Mouse (Mus musculus): ENCODE measurements around the gene Syt1. TPM values are rescaled to one million over a fixed set of nuclear protein-coding genes. Genes with fewer than 3 reads are reported as not detected.

Syt1 gene
- polyA plus RNA-seq, 1 experiment from 2014 or later = 0.07 TPM

GRCm38 (mm10) chr10:108936838-108937430, 73.8 kb downstream of the Syt1 start:
- WGBS (ENCODE audit: insufficient replicate concordance) = 74% methylated on average over 10 of the region's 10 CpGs
- no peaks in the 10 kb centered on the region for H3K27me3 ChIP-seq (ENCODE audit: insufficient read depth, low read length)
- H3K4me1 ChIP-seq (ENCODE audit: insufficient read depth) = no peaks in the 10 kb centered on the region
- H3K36me3 ChIP-seq (replicated peaks; ENCODE audit: insufficient read depth, low read length) = no peaks in the 10 kb centered on the region
- no peak overlapping the region for H3K4me3 ChIP-seq (ENCODE audit: low read depth, low read length)
- no peak overlapping the region for H3K9ac ChIP-seq (replicated peaks)
- H3K9me3 ChIP-seq (ENCODE audit: low read length) = no peaks in the 10 kb centered on the region
- TF ChIP-seq EP300 (IDR thresholded peaks at IDR 0.05; ENCODE audit: low read depth) (no peak), CTCF (IDR thresholded peaks at IDR 0.05; ENCODE audit: low read depth) (no peak)
- no peak overlapping the region for H3K27ac ChIP-seq (ENCODE audit: low read depth)
- ATAC-seq (no peak), DNase-seq (no peak)
- no peak overlapping the region for H3K4me2 ChIP-seq (ENCODE audit: low read depth, low read length)

- TF ChIP-seq CTCF (IDR thresholded peaks at IDR 0.05; ENCODE audit: low read depth) (no peak), EP300 (IDR thresholded peaks at IDR 0.05; ENCODE audit: low read depth) (no peak)
- Histone ChIP-seq H3K4me1 (ENCODE audit: insufficient read depth) (no peaks in the 10 kb centered on the region), H3K36me3 (replicated peaks; ENCODE audit: insufficient read depth, low read length) (no peaks in the 10 kb centered on the region), H3K27me3 (ENCODE audit: insufficient read depth, low read length) (no peaks in the 10 kb centered on the region), H3K9ac (replicated peaks) (no peak overlapping the region), H3K27ac (ENCODE audit: low read depth) (no peak overlapping the region), H3K4me2 (ENCODE audit: low read depth, low read length) (no peak overlapping the region), H3K9me3 (ENCODE audit: low read length) (no peaks in the 10 kb centered on the region), H3K4me3 (ENCODE audit: low read depth, low read length) (no peak overlapping the region)
- 70% methylated on average over 3 of the region's 3 CpGs for WGBS (ENCODE audit: insufficient replicate concordance)
- no peak for ATAC-seq
- no peak for DNase-seq
Observed at GRCm38 (mm10) chr10:108930299-108930698, 80.5 kb downstream of the Syt1 start.

- TF ChIP-seq EP300 (IDR thresholded peaks at IDR 0.05; ENCODE audit: low read depth) (no peak), CTCF (IDR thresholded peaks at IDR 0.05; ENCODE audit: low read depth) (no peak)
- H3K4me3 ChIP-seq (ENCODE audit: low read depth, low read length) = no peak overlapping the region
- no peak overlapping the region for H3K27ac ChIP-seq (ENCODE audit: low read depth)
- ATAC-seq = no peak
- H3K9ac ChIP-seq (replicated peaks) = no peak overlapping the region
- H3K9me3 ChIP-seq (ENCODE audit: low read length) = no peaks in the 10 kb centered on the region
- 76% methylated on average over 6 of the region's 6 CpGs for WGBS (ENCODE audit: insufficient replicate concordance)
- H3K4me2 ChIP-seq (ENCODE audit: low read depth, low read length) = no peak overlapping the region
- no peaks in the 10 kb centered on the region for H3K4me1 ChIP-seq (ENCODE audit: insufficient read depth)
- no peak for DNase-seq
- H3K27me3 ChIP-seq (ENCODE audit: insufficient read depth, low read length) = no peaks in the 10 kb centered on the region
- H3K36me3 ChIP-seq (replicated peaks; ENCODE audit: insufficient read depth, low read length) = no peaks in the 10 kb centered on the region
Observed at GRCm38 (mm10) chr10:108929676-108930075, 81.1 kb downstream of the Syt1 start.

DNA sequence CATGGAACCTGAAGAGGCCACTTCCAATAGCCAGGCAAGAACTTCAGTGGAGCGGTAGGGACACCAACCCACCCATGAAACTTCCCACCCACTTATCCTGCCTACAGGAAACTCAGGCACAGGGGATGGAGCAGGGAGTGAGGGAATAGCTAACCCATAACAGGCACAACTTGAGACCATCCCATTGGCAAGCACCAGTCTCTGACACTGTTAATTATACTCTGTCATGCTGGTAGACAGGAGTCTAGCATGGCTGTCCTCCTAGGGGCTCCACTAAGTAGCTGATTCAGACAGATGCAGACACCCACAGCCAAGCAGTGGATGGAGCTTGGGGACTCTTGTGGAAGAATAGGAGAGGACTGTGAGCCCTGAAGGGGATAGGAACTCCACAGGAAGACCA, 105.5 kb downstream of the Syt1 start:
- Histone ChIP-seq H3K36me3 (replicated peaks; ENCODE audit: insufficient read depth, low read length) (no peaks in the 10 kb centered on the region), H3K9me3 (ENCODE audit: low read length) (no peaks in the 10 kb centered on the region), H3K9ac (replicated peaks) (no peak overlapping the region), H3K4me3 (ENCODE audit: low read depth, low read length) (no peak overlapping the region), H3K4me2 (ENCODE audit: low read depth, low read length) (no peak overlapping the region), H3K27ac (ENCODE audit: low read depth) (no peak overlapping the region), H3K4me1 (ENCODE audit: insufficient read depth) (no peaks in the 10 kb centered on the region), H3K27me3 (ENCODE audit: insufficient read depth, low read length) (no peaks in the 10 kb centered on the region)
- TF ChIP-seq EP300 (IDR thresholded peaks at IDR 0.05; ENCODE audit: low read depth) (no peak), CTCF (IDR thresholded peaks at IDR 0.05; ENCODE audit: low read depth) (no peak)
- 86% methylated on average over 1 of the region's 1 CpGs for WGBS (ENCODE audit: insufficient replicate concordance)
- no peak for ATAC-seq
- no peak for DNase-seq

DNA sequence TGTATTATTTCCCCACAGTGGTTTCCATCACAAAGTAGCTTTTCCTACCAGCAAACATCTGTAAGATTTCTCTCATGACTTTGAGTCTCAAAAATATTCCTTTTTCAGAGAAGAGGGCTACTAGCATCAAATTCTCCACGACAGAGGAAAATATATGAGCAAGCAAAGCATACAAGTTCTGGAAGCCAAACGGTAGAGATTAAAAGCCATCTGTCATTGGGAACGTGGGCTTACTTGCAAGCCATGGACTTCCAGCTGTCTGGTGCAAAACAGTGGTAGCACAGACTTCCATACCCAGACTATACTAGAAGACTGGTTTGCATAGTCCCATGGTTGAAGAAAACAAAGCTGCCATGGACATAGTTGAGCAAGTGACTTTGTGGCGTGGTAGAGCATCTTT, 106.4 kb downstream of the Syt1 start:
- TF ChIP-seq CTCF (IDR thresholded peaks at IDR 0.05; ENCODE audit: low read depth) (no peak), EP300 (IDR thresholded peaks at IDR 0.05; ENCODE audit: low read depth) (no peak)
- no peak for DNase-seq
- H3K4me3 ChIP-seq (ENCODE audit: low read depth, low read length) = no peak overlapping the region
- H3K9ac ChIP-seq (replicated peaks) = no peak overlapping the region
- H3K4me2 ChIP-seq (ENCODE audit: low read depth, low read length) = no peak overlapping the region
- no peak overlapping the region for H3K27ac ChIP-seq (ENCODE audit: low read depth)
- no peaks in the 10 kb centered on the region for H3K27me3 ChIP-seq (ENCODE audit: insufficient read depth, low read length)
- ATAC-seq = no peak
- WGBS (ENCODE audit: insufficient replicate concordance) = 69% methylated on average over 4 of the region's 4 CpGs
- no peaks in the 10 kb centered on the region for H3K9me3 ChIP-seq (ENCODE audit: low read length)
- H3K36me3 ChIP-seq (replicated peaks; ENCODE audit: insufficient read depth, low read length) = no peaks in the 10 kb centered on the region
- no peaks in the 10 kb centered on the region for H3K4me1 ChIP-seq (ENCODE audit: insufficient read depth)

- no peak for DNase-seq
- H3K27ac ChIP-seq (ENCODE audit: low read depth) = no peak overlapping the region
- ATAC-seq = no peak
- no peak for TF ChIP-seq EP300 (IDR thresholded peaks at IDR 0.05; ENCODE audit: low read depth)
- no peak for TF ChIP-seq CTCF (IDR thresholded peaks at IDR 0.05; ENCODE audit: low read depth)
- 73% methylated on average over 5 of the region's 5 CpGs for WGBS (ENCODE audit: insufficient replicate concordance)
- no peaks in the 10 kb centered on the region for H3K36me3 ChIP-seq (replicated peaks; ENCODE audit: insufficient read depth, low read length)
- no peaks in the 10 kb centered on the region for H3K27me3 ChIP-seq (ENCODE audit: insufficient read depth, low read length)
- H3K4me3 ChIP-seq (ENCODE audit: low read depth, low read length) = no peak overlapping the region
- no peak overlapping the region for H3K9ac ChIP-seq (replicated peaks)
- no peaks in the 10 kb centered on the region for H3K4me1 ChIP-seq (ENCODE audit: insufficient read depth)
- H3K4me2 ChIP-seq (ENCODE audit: low read depth, low read length) = no peak overlapping the region
- no peaks in the 10 kb centered on the region; the same call in 1 of the 2 replicates for H3K9me3 ChIP-seq (ENCODE audit: low read length)
Observed at GRCm38 (mm10) chr10:108896529-108896928, 114.3 kb downstream of the Syt1 start.
